Mouse (Mus musculus): ENCODE results near the gene Uso1.

Uso1 gene

DNA sequence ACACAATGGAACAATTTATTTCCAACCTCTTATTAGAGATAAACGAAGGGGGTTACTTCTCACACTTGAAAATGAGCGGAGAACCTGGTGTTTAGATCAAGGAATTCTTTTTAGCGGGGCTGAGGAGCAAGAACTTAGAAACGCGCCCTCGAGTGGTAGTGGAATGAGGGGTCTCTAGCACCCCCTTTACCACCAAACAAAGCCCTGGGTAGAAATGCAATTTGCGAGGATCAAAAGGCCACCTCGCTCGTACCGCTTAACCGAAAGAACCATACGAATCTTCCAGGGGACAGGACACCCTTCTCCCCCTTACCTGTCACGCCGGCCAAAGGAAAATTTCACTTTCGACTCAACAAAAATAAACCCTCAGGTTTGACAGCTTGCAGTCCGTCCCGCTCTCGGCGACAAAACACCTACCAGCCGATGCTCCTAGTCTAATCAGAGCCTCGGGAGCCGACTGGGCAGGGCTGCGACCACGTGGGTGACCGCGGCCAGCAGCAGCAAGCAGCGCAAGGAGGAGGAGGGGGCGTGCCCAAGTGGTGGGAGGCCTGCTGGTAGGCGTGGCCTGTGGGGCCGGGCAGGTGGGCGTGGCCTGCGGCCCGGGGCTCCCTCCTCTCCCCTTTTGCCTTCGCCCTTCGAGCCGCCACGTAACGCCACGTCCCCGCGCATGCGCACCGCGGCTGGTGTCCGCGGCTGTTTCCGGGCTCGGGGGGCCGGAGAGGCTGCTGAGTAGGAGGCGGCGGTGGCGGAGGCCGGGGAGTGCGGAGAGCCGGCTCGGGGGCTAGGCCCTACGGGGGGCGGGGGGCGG lies at the start of gene Uso1:
TSS of gene Uso1 (plus strand) at position 700 of the 808 bp plus-strand sequence.
- DNase-seq (ENCODE audit: low read depth, low spot score), result peak; percentile 97

GRCm38 (mm10) chr5:92093263-92094061 lies 44.3 kb upstream of the Uso1 start:
- DNase-seq (ENCODE audit: low read depth, low spot score), result no peak

DNA sequence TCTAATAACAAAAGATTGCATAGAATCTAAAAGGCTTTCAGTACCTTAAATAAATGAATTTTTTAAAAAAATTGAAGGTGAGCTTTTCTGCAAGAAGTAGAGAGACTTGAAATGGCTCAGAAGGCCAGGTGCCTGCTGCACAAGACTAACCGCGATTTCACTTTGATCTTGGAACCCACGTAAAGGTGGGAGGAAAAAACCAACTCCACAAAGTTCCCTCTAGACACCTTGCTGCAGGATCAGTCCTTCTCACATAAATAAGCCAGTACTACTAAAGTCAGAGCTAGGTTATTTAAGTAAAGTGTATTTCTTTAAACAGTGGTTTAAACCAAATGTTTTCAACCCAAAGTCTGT lies 43.7 kb upstream of the Uso1 start:
- no peak for DNase-seq (ENCODE audit: low read depth, low spot score)

GRCm38 (mm10) chr5:92096786-92097185 lies 41.0 kb upstream of the Uso1 start:
- no peak for DNase-seq (ENCODE audit: low read depth, low spot score)

DNA sequence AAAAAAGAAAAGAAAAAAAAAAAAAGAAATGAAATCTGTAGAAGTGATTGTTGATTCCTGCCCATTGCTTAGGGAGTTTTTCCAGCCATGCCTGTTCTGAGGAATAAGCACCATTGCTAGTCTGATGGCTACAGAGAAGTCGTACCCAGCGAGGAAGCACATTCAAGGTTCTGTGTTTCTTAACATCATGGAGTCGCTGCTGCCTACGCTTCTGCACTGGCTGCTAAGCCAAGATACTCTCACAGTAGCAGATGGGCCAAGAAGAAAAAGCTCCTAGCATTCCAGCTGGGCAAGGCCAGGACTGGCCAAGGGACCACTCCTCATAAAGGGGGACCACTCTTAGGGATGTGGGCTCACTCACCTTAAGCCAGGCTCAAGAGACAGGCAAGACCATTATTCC lies 40.0 kb upstream of the Uso1 start:
- no peak for DNase-seq (ENCODE audit: low read depth, low spot score)

DNA sequence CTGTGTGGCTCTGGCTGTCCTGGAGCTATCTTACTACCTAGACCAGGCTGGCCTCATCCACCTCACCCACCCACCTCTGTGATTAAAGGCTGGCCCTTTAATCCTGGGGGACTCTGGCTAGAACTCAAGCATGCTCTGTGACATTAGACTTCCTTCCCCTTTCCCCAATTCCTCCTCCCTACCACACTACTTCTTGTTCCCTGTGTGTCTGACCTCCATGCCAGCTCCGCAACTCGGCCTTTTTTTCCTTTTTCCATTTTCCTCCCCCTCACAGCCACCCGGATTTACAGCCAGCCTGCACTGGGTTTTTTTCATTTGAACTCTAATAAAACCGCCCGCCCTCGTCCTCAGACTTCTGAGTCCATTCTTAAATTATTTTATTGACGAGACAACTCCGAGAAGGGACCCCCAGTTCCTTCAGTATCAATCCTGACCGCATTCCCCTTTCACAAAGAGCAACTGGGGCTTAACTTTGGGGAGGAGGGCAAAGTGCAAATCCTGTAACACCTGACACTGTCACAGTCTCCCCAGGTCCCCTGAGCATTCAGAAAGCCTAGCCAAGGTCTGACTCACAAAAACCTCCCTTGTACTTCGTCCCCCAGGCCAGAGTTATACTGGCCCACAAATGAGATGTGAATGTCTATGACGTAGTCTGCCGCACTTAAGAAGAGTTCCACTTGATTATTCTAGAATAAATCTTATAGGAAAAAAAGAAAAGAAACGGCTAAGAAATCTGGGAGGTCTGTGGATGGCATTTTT lies 39.2 kb upstream of the Uso1 start:
- no peak for DNase-seq (ENCODE audit: low read depth, low spot score)

DNA sequence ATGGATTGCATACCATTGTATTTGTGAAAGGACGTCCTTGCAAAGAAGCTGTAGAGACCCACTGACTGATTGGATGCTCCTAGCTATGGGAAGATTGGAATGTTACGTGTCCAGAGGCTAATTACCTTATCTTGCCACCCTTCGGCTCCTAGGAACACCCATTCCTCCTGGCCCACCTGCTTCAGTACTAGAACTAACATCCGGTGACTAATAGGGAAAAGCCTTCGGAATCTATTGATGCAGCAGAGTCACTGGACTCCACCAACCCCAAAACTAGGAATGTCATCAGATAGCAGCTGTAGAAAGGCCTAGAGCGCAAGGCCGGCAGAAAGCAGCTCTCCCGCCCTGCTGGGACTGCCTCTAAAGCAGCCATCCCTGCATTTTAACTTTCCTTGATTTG lies 36.1 kb upstream of the Uso1 start:
- no peak for DNase-seq (ENCODE audit: low read depth, low spot score)

DNA sequence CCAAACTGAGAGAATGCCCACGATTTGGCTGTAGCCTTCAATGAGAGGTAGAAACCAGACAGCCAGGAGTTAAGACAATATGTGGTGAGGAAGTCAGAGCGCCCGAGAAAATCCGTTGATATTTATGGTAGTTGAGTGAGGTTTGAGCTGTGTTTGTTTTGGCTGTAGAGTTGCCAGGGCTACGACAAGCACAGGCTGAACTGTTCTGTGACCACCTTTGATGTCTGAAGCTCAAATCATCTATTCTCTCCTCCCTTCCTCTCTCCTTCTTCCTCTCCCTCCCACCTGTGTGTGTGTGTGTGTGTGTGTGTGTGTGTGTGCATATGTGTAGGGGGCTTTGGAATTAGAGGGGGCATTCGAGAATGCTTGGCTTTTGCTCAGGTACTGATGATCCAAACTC lies 34.7 kb upstream of the Uso1 start:
- no peak for DNase-seq (ENCODE audit: low read depth, low spot score)

DNA sequence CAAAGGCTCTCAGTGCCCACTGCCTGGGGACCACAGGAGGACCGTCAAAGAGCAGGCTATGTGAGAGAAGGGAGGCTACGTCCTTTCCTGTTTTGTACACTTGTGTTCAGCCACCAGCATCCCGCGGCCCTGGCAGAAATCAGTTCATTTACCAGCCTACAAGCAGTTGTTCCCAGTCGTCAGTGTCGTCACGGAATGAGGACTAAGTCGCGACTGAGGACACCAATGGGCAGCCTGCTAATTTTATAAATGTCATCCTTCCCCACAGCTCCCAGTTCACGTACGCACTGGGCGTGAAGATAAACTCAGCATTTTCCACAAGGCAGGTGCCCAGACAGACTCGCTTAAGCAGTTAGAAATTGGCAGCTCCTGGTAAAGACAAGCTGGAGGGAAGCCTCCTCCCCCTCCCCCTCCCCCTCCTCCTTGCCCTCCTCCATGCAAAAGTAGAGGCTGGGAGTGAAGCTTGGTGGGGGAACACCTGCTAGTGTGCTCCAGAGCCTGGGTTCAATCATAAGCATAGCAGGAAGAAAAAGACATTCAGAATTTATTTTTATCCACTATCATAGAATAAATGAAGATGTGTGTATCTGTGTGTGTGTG lies 33.8 kb upstream of the Uso1 start:
- DNase-seq (ENCODE audit: low read depth, low spot score), result no peak

GRCm38 (mm10) chr5:92106327-92107125 lies 31.2 kb upstream of the Uso1 start:
- DNase-seq (ENCODE audit: low read depth, low spot score), result no peak

DNA sequence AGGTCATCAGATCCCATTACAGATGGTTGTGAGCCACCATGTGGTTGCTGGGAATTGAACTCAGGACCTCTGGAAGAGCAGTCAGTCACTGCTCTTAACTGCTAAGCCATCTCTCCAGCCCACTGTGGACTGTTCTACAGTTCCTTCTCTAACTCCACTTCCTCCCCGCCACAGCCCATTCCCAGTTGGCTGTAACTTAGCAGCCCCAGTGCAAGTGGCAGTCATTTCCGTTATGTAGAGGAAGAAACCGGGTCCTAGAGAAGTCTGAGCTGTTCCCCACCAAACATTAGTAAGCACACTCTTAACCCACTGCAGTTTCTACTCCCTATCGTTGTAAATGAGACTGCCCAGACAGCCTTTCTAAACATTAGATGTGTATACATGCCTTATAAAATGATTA lies 30.5 kb upstream of the Uso1 start:
- no peak for DNase-seq (ENCODE audit: low read depth, low spot score)

GRCm38 (mm10) chr5:92110818-92111355 lies 26.9 kb upstream of the Uso1 start:
- no peak for DNase-seq (ENCODE audit: low read depth, low spot score)

GRCm38 (mm10) chr5:92112175-92112574 lies 25.6 kb upstream of the Uso1 start:
- no peak for DNase-seq (ENCODE audit: low read depth, low spot score)

GRCm38 (mm10) chr5:92112585-92112984 lies 25.2 kb upstream of the Uso1 start:
- no peak for DNase-seq (ENCODE audit: low read depth, low spot score)

DNA sequence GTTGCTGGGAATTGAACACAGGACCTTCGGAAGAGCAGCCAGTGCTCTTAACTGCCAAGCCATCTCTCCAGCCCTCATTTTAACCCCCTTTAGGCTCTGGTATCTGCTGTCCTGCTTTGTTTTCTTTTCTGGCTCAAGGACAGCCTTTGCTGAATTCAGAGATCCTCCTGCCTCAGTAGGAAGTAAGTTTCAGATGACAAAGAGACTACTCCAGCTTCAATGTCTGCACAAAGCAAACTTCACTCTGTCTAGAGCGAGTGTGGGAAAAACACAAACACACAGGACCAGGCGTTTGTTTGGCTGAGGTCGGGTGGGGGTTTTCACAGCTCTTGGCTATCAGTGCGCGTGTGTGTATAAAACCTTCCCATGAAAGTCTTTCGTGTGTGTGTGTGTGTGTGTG lies 24.3 kb upstream of the Uso1 start:
- DNase-seq (ENCODE audit: low read depth, low spot score), result no peak

DNA sequence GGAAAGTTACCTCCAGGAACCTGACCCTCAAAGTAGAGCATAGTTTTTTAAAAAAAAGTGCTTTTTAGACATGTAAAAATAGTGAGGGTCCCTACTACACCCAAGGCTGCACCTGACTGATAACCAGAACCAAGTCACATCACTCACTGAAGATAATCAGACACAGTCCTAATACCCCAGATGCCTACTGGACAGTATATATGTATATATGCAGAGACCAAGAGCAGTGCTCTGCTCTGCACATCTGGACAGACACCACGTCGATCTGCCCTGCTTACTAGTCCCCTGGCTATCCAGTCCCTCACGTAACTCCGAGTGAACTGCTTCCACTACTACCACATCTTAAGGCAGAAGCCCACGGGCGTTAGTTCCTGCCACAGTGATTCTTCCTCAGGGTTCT lies 23.5 kb upstream of the Uso1 start:
- no peak for DNase-seq (ENCODE audit: low read depth, low spot score)

DNA sequence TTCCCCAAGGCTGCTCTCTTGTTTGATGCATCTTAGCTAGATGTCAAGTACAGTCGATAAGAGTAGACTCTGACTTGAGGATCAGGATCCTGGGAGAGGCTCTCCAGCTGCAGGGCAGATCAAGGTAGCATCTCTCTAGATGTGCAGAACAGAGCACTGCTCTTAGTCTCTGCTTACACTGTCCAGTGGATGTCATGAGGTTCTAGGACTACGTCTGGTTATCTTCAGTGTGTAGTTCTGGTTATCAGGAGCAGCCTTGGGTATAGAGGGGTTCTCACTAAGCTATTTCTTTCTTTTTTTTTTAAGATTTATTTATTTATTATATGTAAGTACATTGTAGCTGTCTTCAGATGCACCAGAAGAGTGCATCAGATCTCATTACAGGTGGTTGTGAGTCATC lies 22.8 kb upstream of the Uso1 start:
- DNase-seq (ENCODE audit: low read depth, low spot score), result no peak

- peak; percentile 57 for DNase-seq (ENCODE audit: low read depth, low spot score)
Observed at GRCm38 (mm10) chr5:92117823-92118403, 19.8 kb upstream of the Uso1 start.

DNA sequence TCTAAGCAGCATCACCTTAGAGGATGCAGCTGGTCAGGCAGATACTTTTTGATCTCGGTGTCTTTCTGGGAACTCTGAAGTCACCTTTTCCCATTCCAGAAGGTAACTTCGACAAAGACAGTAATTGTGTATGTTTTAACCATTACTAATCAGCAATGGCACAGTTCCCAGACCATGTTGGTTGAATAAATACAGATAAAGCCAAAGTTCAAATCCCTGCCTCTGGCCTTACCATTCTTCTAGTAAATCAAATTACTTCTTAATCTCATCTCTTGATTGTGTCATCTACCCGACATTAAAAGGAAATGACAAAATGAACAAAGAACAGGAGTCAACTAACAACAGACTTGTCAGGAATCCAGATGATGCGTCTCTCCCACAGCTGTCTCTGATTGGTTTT lies 16.1 kb upstream of the Uso1 start:
- DNase-seq (ENCODE audit: low read depth, low spot score), result no peak

GRCm38 (mm10) chr5:92125446-92125845 lies 12.3 kb upstream of the Uso1 start:
- DNase-seq (ENCODE audit: low read depth, low spot score), result no peak

All from embryo, embryonic 11.5 days (tissue).